Mouse (Mus musculus) embryonic facial prominence, embryonic 13.5 days (tissue): ENCODE results near the gene Slc25a17. TPM values are rescaled to one million over a fixed set of nuclear protein-coding genes. Genes with fewer than 3 reads are reported as not detected.

ENCODE experiments used
- polyA plus RNA-seq: library from polyadenylated mRNA; unstranded; fragments of >200 nt; fragmentation: Nextera tagmentation; extraction: Ambion mirVana; gene quantifications from 2 replicates; pipeline ENCODE4 v1.2.1, GENCODE M21; 2015

The Slc25a17 gene
- polyA plus RNA-seq, 1 experiment from 2014 or later: 128 TPM

Other genes starting within 250 kb of the Slc25a17 start
- gene Mrtfa, start 170.1 kb downstream of the Slc25a17 start, polyA plus RNA-seq: 26.5 and 29.6 TPM in 2 replicates
- 0.51 and 0.54 TPM in 2 replicates for gene Mchr1, start 125.3 kb downstream of the Slc25a17 start, polyA plus RNA-seq
- 173 and 185 TPM in 2 replicates for gene St13, start 39.3 kb upstream of the Slc25a17 start, polyA plus RNA-seq
- gene Xpnpep3, start 39.3 kb upstream of the Slc25a17 start, polyA plus RNA-seq: 10.0 and 13.5 TPM in 2 replicates
- 2.5 and 3.5 TPM in 2 replicates for gene Dnajb7, start 47.5 kb upstream of the Slc25a17 start, polyA plus RNA-seq
- 507 and 527 TPM in 2 replicates for gene Rbx1, start 105.5 kb upstream of the Slc25a17 start, polyA plus RNA-seq
- gene Ep300, start 224.5 kb upstream of the Slc25a17 start, polyA plus RNA-seq: 20.6 and 21.1 TPM in 2 replicates